Mouse (Mus musculus) forebrain, embryonic 13.5 days (tissue): ENCODE data around the gene Gm20388. TPM values are rescaled to one million over a fixed set of nuclear protein-coding genes. Genes with fewer than 3 reads are reported as not detected.

Experiments
- ATAC-seq: fragments of 200-750 bp; cut with Nextera tagmentation; 2 replicates; pipeline ENCODE4 v1.8.0; 2017
- H3K27ac ChIP-seq: fragments of 300-500 bp; sonication (generic); 2 replicates; pipeline ENCODE4 v1.5.1; 2015; ENCODE audit warnings: inconsistent platforms, mild to moderate bottlenecking, moderate library complexity
- H3K27me3 ChIP-seq: fragments of 300-500 bp; sonication (generic); 2 replicates; pipeline ENCODE4 v1.6.1; 2015; ENCODE audit warnings: mild to moderate bottlenecking, inconsistent platforms
- H3K36me3 ChIP-seq: fragments of 300-500 bp; sonication (generic); 2 replicates; pipeline ENCODE4 v1.6.1; 2015; ENCODE audit warnings: mild to moderate bottlenecking, inconsistent platforms; ENCODE audit not compliant: poor library complexity, severe bottlenecking
- H3K4me1 ChIP-seq: fragments of 300-500 bp; sonication (generic); 2 replicates; pipeline ENCODE4 v1.6.1; 2015; ENCODE audit warnings: inconsistent platforms
- H3K4me2 ChIP-seq: fragments of 300-500 bp; sonication (generic); 2 replicates; pipeline ENCODE4 v1.6.1; 2015; ENCODE audit warnings: inconsistent platforms, mild to moderate bottlenecking, moderate library complexity
- H3K4me3 ChIP-seq: fragments of 300-500 bp; sonication (generic); 2 replicates; pipeline ENCODE4 v1.5.1; 2015; ENCODE audit warnings: mild to moderate bottlenecking, inconsistent platforms
- H3K9ac ChIP-seq: fragments of 300-500 bp; sonication (generic); 2 replicates; pipeline ENCODE4 v1.6.1; 2015; ENCODE audit warnings: mild to moderate bottlenecking, inconsistent platforms
- H3K9me3 ChIP-seq: fragments of 300-500 bp; sonication (generic); replicated peaks from 2 replicates; pipeline ENCODE4 v1.6.1; 2016; ENCODE audit warnings: inconsistent platforms
- WGBS: fragments of 180-500 bp; shearing (Covaris S2); methylation state at CpG from one replicate; pipeline ENCODE4 v1.1.7; 2015; 5-methylcytosine and 5-hydroxymethylcytosine counted together
- polyA plus RNA-seq: library from polyadenylated mRNA; unstranded; fragments of >200 nt; fragmentation: Nextera tagmentation; extraction: Ambion mirVana; gene quantifications from 2 replicates; pipeline ENCODE4 v1.2.1, GENCODE M21; 2015

Gene Gm20388
- polyA plus RNA-seq, 1 experiment from 2014 or later, result 5.6 TPM

DNA sequence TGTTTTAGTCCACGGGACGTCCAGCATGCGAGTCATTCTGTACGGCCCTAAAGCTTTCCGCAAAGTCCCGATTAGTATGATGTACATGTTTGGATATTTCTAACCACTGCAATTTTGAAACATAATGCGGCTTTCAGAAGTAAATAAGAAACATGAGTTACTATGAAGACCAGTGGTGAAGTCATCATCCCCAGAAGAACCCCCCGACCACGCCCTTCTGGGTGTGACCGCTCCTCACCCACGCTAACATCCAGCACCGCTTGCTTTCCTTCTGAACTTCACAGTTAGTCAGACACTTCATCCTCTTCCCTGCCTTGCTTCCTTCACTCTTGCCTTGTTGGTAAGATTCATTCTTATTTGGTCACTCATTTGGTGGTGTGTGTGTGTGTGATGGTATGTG is 3738.8 kb downstream of the Gm20388 start:
- Histone ChIP-seq H3K4me1 (peaks cover 6% of the 10 kb centered on the region; the same call in 1 of the 2 replicates), H3K27me3 (peaks cover 10% of the 10 kb centered on the region), H3K9me3 (no peaks in the 10 kb centered on the region), H3K4me3 (no peak overlapping the region), H3K4me2 (no peak overlapping the region), H3K9ac (no peak overlapping the region), H3K27ac (no peak overlapping the region), H3K36me3 (no peaks in the 10 kb centered on the region)
- 89% methylated on average over 12 of the region's 12 CpGs for WGBS
- no peak for ATAC-seq

DNA sequence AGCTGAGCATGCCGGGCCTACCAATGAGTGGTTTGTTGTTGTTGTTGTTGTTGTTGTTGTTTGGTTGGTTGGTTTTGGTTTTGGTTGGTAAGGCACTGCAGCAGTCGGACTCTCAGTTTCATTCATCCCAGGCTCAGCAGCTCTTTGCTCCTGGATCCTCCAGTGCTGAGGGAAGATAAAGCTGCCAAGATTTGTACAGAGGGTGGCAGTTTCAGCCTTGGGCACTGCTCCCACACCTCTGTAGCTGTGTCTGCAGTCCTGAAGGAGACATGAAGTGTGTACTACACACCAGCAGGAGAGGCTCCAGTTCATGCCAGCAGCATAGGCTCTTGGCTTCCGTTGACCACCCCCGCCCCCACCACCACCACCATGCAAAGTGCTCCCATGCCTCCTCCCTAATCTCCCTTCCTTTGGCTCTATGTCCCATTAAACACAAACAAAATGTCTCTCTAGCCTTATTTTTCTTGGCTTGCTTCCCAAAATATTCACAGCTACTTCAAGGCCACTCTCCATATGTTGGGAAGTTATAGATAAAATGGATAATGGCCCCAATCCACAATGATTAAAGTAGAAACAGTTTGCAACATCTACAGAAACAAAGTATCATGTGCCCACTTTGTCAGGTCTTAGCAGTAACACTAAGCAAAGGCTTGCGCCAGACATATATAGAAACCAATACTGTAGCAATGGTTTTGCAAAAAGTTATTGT is 3740.9 kb downstream of the Gm20388 start:
- Histone ChIP-seq H3K9ac (no peak overlapping the region), H3K36me3 (peaks cover 7% of the 10 kb centered on the region), H3K4me1 (peaks cover 21% of the 10 kb centered on the region), H3K4me3 (no peak overlapping the region), H3K27me3 (0 out of 2 replicates have a peak, but pooled peaks cover 1% of the 10 kb centered on the region), H3K4me2 (no peak overlapping the region), H3K27ac (no peak overlapping the region), H3K9me3 (no peaks in the 10 kb centered on the region)
- WGBS, result 88% methylated on average over 5 of the region's 5 CpGs
- ATAC-seq, result no peak

DNA sequence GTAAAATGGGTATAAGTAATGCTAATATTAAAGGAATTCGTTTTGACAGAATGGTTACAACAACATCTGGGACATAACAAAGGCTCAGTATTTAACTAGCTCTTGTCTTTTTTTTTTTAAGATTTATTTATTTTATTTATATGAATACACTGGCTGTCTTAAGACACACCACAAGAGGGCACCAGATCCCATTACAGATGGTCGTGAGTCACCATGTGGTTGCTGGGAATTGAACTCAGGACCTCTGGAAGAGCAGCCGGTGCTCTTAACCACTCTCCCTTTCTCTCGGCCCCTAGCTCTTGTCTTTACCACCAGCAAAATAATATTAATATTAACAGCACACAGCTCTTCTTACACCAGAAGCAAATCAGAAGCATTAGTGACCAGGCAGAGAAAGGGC is 3742.0 kb downstream of the Gm20388 start:
- no peak overlapping the region for H3K9ac ChIP-seq
- no peak for ATAC-seq
- H3K27ac ChIP-seq, result no peak overlapping the region; the same call in 1 of the 2 replicates
- no peaks in the 10 kb centered on the region for H3K9me3 ChIP-seq
- WGBS, result 64% methylated on average over 4 of the region's 4 CpGs
- H3K36me3 ChIP-seq, result peaks cover 17% of the 10 kb centered on the region
- H3K4me3 ChIP-seq, result peak overlapping the region; percentile 74; the same call in 1 of the 2 replicates
- H3K4me1 ChIP-seq, result peaks cover 21% of the 10 kb centered on the region
- H3K4me2 ChIP-seq, result no peak overlapping the region
- no peaks in the 10 kb centered on the region for H3K27me3 ChIP-seq

DNA sequence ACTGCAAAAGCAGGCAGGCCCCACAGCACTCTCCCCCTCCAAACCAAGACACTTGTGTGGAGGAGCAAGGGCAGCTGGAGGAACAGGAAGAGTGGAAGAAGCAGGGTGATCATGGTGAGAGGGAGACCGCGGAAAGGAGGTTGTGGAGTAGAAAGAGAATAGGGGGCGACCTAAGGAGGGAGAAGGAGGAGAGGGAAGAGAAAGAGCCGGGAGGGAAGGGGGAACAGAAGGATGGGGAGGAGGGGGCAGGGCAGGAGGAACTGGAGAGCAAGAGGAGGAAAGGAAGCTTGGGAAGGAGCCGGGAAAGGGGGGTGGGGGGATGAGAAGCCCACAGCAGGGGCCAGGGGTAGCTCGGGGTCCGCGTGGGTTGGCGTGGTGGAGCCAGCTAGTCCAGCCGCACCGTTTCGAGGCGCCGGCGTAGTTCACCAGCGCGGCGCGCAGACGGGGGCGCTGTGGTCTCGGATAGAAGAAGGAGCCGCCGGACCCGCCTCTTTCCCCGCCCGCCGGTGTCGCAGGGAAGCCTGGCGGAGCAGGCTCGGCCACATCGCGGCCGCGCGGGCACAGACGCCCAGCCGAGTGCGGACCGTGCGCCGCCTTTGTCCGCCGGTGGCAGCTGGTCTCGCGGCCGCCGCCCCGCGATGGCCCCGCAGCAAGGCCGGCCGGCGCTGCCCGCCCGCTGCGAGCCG is 3742.8 kb downstream of the Gm20388 start, which contains the start of gene Rhou:
Gene Rhou (plus strand): TSS at position 622 of the 686 bp plus-strand sequence.
- Histone ChIP-seq H3K36me3 (peaks cover 25% of the 10 kb centered on the region), H3K27me3 (no peaks in the 10 kb centered on the region), H3K9me3 (no peaks in the 10 kb centered on the region), H3K4me3 (peak within 1 kb of the TSS; percentile 74), H3K9ac (peak within 1 kb of the TSS; percentile 91), H3K27ac (peak within 1 kb of the TSS; percentile 82), H3K4me1 (peaks cover 21% of the 10 kb centered on the region), H3K4me2 (peak within 1 kb of the TSS; percentile 69)
- WGBS, result under 1% methylated on average over 41 of the region's 58 CpGs
- peak; percentile 92 for ATAC-seq

DNA sequence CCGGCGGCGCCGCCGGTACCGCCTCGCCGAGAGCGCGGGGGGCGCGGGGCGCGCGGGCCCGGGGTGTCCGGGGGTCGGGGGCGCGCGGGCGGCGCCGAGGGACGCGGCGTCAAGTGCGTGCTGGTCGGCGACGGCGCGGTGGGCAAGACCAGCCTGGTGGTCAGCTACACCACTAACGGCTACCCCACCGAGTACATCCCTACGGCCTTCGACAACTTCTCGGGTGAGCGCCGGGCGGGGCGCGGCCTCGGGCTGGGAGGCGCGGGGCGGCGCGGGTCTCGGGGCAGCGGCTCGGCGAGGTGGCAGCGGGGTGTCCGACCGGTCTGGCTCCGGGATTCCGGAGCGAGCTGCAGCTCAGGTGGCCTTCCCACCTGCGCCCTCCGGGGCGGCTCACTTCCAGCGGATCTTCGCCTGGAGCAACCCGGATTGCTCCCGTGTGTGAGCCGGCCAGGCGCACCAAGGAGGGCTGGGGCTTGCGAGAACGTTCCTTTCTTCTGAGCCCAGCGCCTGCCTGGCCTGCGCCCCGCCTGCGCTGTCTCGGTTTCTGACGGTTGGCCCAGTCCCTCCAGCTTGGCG is 3743.4 kb downstream of the Gm20388 start:
- H3K4me2 ChIP-seq, result peak overlapping the region; percentile 69
- peak overlapping the region; percentile 74 for H3K4me3 ChIP-seq
- ATAC-seq, result peak; percentile 72
- H3K9me3 ChIP-seq, result no peaks in the 10 kb centered on the region
- peak overlapping the region; percentile 91 for H3K9ac ChIP-seq
- peaks cover 21% of the 10 kb centered on the region for H3K4me1 ChIP-seq
- peak overlapping the region; percentile 82 for H3K27ac ChIP-seq
- peaks cover 29% of the 10 kb centered on the region for H3K36me3 ChIP-seq
- no peaks in the 10 kb centered on the region for H3K27me3 ChIP-seq
- WGBS, result under 1% methylated on average over 55 of the region's 77 CpGs

DNA sequence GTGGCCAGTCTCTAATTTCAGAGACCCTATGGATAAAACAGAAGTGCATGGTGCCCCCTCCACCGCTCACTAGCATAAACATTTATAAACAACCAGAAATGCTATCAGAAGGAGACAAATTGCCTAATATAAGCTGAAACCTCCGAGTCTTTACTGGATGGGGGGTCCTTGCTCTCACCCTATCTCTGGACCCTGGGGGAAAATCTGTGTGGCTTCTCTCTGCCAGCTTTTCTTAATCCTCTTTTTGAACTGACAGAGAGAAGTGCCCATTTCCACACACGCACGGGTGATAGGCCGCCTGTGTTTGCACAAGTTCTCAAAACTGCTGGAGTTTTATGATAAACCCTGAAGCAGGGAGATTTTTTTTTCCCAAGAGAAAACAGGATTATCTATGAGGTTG is 3744.1 kb downstream of the Gm20388 start:
- ATAC-seq, result no peak
- H3K36me3 ChIP-seq, result peaks cover 29% of the 10 kb centered on the region
- H3K4me3 ChIP-seq, result peak overlapping the region; percentile 74
- H3K27me3 ChIP-seq, result no peaks in the 10 kb centered on the region
- no peaks in the 10 kb centered on the region for H3K9me3 ChIP-seq
- peak overlapping the region; percentile 91 for H3K9ac ChIP-seq
- peak overlapping the region; percentile 69 for H3K4me2 ChIP-seq
- H3K4me1 ChIP-seq, result peaks cover 21% of the 10 kb centered on the region
- WGBS, result 17% methylated on average over 5 of the region's 5 CpGs
- no peak overlapping the region for H3K27ac ChIP-seq

DNA sequence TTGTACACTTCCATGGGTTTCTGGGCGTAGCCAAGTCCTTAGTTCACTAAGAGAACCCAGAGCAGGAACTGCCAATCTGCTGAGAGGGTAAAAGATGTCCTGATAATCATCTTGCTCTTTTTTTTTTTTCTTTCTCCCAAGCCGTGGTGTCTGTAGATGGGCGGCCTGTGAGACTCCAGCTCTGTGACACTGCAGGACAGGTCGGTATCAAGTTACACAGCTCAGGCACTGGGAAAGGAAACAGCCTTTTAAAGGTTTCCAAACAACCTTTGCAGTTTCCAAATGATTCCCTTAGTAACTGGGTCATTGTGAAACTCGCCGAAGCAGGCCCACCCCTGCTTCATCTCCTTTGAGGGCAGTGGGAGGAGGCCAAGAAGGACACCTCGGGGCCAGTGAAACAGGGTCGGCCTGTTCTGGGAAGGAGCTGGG is 3744.7 kb downstream of the Gm20388 start:
- no peak overlapping the region for H3K27ac ChIP-seq
- peak overlapping the region; percentile 74 for H3K4me3 ChIP-seq
- H3K27me3 ChIP-seq, result no peaks in the 10 kb centered on the region
- H3K36me3 ChIP-seq, result peaks cover 31% of the 10 kb centered on the region
- no peaks in the 10 kb centered on the region for H3K9me3 ChIP-seq
- no peak for ATAC-seq
- peak overlapping the region; percentile 40 for H3K9ac ChIP-seq
- peaks cover 21% of the 10 kb centered on the region for H3K4me1 ChIP-seq
- H3K4me2 ChIP-seq, result peak overlapping the region; percentile 69
- 5% methylated on average over 8 of the region's 8 CpGs for WGBS

DNA sequence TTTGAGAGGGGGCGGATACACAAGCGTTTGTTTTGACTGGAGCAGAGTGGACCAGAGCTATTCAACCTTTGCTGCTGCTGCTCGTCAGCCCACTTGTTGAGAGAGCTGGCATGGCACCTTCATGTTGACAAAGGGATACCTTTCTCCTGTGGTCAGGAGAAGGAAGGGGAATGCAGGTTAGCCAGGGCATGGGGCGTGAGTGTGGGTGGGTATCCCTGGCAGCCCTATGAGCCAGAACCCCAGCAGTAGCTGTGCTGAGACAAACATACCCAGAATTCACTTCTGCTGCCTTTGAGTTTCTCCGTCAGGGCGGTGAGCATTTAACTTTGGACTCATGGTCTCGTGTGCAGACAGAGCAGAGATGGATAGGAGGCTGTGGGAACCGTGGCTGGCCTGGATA is 3747.2 kb downstream of the Gm20388 start:
- Histone ChIP-seq H3K27ac (no peak overlapping the region), H3K36me3 (peaks cover 54% of the 10 kb centered on the region), H3K4me3 (no peak overlapping the region), H3K9ac (no peak overlapping the region), H3K27me3 (no peaks in the 10 kb centered on the region), H3K4me2 (no peak overlapping the region), H3K4me1 (peaks cover 20% of the 10 kb centered on the region), H3K9me3 (no peaks in the 10 kb centered on the region)
- WGBS, result 91% methylated on average over 8 of the region's 8 CpGs
- no peak for ATAC-seq

DNA sequence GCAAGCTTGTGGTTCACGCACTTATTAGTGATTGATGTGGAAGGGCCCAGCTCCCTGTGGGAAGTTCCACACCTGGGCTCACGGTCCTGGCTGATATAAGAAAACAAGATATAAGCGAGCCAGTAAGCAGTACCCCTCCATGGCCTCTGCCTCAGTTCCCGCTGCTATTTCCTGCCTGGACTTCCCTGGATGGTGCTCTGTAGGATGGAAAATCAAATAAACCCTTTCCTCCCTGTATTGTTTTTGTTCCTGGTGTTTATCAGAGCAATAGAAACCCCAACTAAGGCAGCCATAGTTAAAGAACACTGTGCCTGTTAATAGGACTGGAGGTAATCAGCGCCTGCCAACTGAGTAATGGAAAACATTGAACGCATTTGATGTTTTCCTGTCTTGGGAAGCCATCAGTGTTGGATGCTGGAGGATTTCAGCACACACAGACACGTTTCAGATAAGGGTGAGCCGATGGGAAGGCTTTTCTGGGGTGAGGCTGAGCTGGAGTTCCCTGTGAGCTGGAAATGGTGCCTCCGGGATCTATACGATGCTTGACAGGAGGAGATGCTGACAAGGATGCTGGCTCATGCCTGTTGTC is 3748.9 kb downstream of the Gm20388 start:
- no peak overlapping the region for H3K4me3 ChIP-seq
- peaks cover 15% of the 10 kb centered on the region for H3K4me1 ChIP-seq
- WGBS, result 91% methylated on average over 10 of the region's 10 CpGs
- peaks cover 71% of the 10 kb centered on the region for H3K36me3 ChIP-seq
- no peak overlapping the region for H3K9ac ChIP-seq
- H3K9me3 ChIP-seq, result no peaks in the 10 kb centered on the region
- ATAC-seq, result no peak
- no peak overlapping the region for H3K27ac ChIP-seq
- H3K27me3 ChIP-seq, result no peaks in the 10 kb centered on the region
- H3K4me2 ChIP-seq, result no peak overlapping the region

DNA sequence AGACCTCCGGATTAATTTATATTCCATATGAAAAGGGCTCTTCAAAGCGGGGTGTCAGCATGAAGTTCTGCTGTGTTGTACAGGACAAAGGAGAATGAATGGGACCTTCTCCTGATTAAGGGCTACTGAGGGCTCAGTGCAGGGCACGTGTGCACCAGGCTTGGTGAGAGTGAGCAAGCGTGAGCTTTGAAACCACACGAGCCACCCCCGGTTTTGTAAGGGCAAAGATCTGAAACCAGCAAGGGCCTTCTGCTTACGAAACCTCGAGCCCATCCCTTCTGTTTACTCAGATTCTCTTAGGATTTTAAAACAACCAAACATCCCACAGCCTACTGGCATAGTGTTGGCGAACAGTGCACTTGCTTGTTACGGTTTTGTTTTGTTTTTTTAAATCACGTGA is 3750.9 kb downstream of the Gm20388 start:
- no peak overlapping the region for H3K4me3 ChIP-seq
- no peak for ATAC-seq
- no peaks in the 10 kb centered on the region for H3K9me3 ChIP-seq
- no peak overlapping the region for H3K4me2 ChIP-seq
- no peak overlapping the region for H3K9ac ChIP-seq
- H3K27ac ChIP-seq, result no peak overlapping the region
- H3K36me3 ChIP-seq, result peaks cover 68% of the 10 kb centered on the region
- H3K27me3 ChIP-seq, result no peaks in the 10 kb centered on the region
- 84% methylated on average over 11 of the region's 11 CpGs for WGBS
- no peaks in the 10 kb centered on the region for H3K4me1 ChIP-seq

DNA sequence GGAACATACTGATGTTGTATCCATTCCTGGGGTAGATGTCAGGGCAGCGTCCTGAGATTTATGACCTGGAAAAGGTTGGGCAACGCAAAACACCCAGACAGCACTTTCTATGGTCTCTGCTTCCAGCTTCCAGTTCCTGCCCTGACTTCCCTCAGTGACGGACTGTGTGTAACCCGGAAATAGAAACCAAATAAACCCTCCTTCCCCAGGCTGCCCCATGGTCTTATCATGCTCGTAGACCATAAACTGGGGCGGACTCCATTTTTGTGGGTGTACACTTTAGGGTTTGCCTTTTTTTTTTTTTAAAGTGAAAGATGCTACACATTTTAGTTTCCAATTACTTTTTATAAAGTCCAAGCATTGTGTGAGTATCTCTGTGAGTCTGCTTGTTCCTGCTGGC is 3754.9 kb downstream of the Gm20388 start:
- Histone ChIP-seq H3K4me1 (no peaks in the 10 kb centered on the region; the same call in 1 of the 2 replicates), H3K27me3 (no peaks in the 10 kb centered on the region), H3K27ac (no peak overlapping the region), H3K4me2 (no peak overlapping the region), H3K9me3 (no peaks in the 10 kb centered on the region), H3K36me3 (peaks cover 41% of the 10 kb centered on the region), H3K9ac (no peak overlapping the region), H3K4me3 (no peak overlapping the region)
- ATAC-seq, result no peak
- WGBS, result 91% methylated on average over 6 of the region's 6 CpGs

DNA sequence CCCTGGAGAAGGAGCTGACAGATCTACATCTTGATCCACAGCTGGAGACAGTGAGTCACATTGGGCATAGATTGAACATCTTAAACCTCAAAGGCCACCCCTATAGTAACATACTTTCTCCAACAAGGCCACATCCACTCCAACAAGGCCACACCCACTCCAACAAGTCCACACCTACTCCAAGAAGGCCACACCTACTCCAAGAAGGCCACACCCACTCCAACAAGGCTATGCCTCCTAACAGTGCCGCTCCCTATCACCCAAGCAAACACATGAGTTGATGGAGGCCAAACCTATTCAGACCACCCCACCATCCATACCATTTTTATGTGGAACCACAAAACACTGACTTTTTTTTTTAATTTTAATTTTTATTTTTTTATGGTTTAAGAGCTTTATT is 3756.2 kb downstream of the Gm20388 start:
- 90% methylated on average over 1 of the region's 1 CpGs for WGBS
- no peaks in the 10 kb centered on the region for H3K9me3 ChIP-seq
- H3K9ac ChIP-seq, result no peak overlapping the region
- H3K4me1 ChIP-seq, result no peaks in the 10 kb centered on the region; the same call in 1 of the 2 replicates
- ATAC-seq, result no peak
- H3K4me3 ChIP-seq, result no peak overlapping the region
- peaks cover 29% of the 10 kb centered on the region for H3K36me3 ChIP-seq
- H3K4me2 ChIP-seq, result no peak overlapping the region
- H3K27ac ChIP-seq, result no peak overlapping the region
- no peaks in the 10 kb centered on the region for H3K27me3 ChIP-seq
